Mouse (Mus musculus) forebrain, embryonic 16.5 days (tissue): ENCODE data around the gene Akt3. TPM values are rescaled to one million over a fixed set of nuclear protein-coding genes. Genes with fewer than 3 reads are reported as not detected.

Experiments
- ATAC-seq: fragments of 200-750 bp; cut with Nextera tagmentation; 2 replicates; pipeline ENCODE4 v1.8.0; 2017; ENCODE audit warnings: mild to moderate bottlenecking, moderate library complexity
- H3K27ac ChIP-seq: fragments of 300-500 bp; sonication (generic); 2 replicates; pipeline ENCODE4 v1.5.1; 2014; ENCODE audit warnings: low read length, control low read depth
- H3K27me3 ChIP-seq: fragments of 300-500 bp; sonication (generic); replicated peaks from 2 replicates; pipeline ENCODE4 v1.6.1; 2014; ENCODE audit warnings: low read length; ENCODE audit not compliant: control insufficient read depth, insufficient read depth
- H3K36me3 ChIP-seq: fragments of 300-500 bp; sonication (generic); 2 replicates; pipeline ENCODE4 v1.6.1; 2014; ENCODE audit not compliant: control insufficient read depth, insufficient read depth
- H3K4me1 ChIP-seq: fragments of 300-500 bp; sonication (generic); replicated peaks from 2 replicates; pipeline ENCODE4 v1.6.1; 2014; ENCODE audit warnings: low read length; ENCODE audit not compliant: control insufficient read depth, insufficient read depth
- H3K4me2 ChIP-seq: fragments of 300-500 bp; sonication (generic); 2 replicates; pipeline ENCODE4 v1.6.1; 2014; ENCODE audit warnings: mild to moderate bottlenecking, low read length, control low read depth
- H3K4me3 ChIP-seq: fragments of 300-500 bp; sonication (generic); replicated peaks from 2 replicates; pipeline ENCODE4 v1.5.1; 2014; ENCODE audit warnings: mild to moderate bottlenecking, low read length, control low read depth
- H3K9ac ChIP-seq: fragments of 300-500 bp; sonication (generic); replicated peaks from 2 replicates; pipeline ENCODE4 v1.6.1; 2014; ENCODE audit warnings: low read depth, low read length, control low read depth
- H3K9me3 ChIP-seq: fragments of 300-500 bp; sonication (generic); 2 replicates; pipeline ENCODE4 v1.6.1; 2016; ENCODE audit warnings: low read length; ENCODE audit not compliant: control insufficient read depth
- WGBS: fragments of 180-500 bp; shearing (Covaris S2); extraction: QIAGEN DNeasy Blood & Tissue Kit; methylation state at CpG from one replicate; pipeline ENCODE4 v1.1.7; 2014; 5-methylcytosine and 5-hydroxymethylcytosine counted together
- polyA plus RNA-seq: library from polyadenylated mRNA; unstranded; fragments of >200 nt; fragmentation: Nextera tagmentation; extraction: Ambion mirVana; gene quantifications from 2 replicates; pipeline ENCODE4 v1.2.1, GENCODE M21; 2015

Akt3 gene
- polyA plus RNA-seq, 1 experiment from 2014 or later: 40.6 TPM

DNA sequence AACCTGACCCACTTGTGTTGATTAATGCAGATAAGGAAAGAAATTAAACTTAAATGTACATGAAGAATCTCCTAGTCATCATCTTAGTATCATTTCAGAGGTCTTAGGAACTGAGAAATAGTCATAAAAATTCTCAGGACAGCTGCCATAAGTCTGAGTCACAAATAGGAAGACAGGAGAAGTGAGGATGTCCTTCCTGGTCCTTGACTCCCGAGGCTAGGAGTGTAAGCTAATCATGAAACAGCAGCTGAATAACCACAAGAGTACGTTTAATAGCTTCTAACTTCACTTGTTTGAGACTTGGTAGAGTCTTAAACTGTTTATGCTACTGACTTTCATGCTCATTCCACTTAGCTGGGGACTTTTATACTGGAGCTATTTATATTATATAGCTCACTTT, 229.0 kb downstream of the Akt3 start:
- Histone ChIP-seq H3K27me3 (no peaks in the 10 kb centered on the region), H3K4me3 (no peak overlapping the region), H3K4me2 (no peak overlapping the region), H3K9ac (no peak overlapping the region), H3K27ac (no peak overlapping the region), H3K9me3 (no peaks in the 10 kb centered on the region), H3K36me3 (peaks cover 3% of the 10 kb centered on the region; the same call in 1 of the 2 replicates), H3K4me1 (peaks cover 2% of the 10 kb centered on the region; the same call in 1 of the 2 replicates)
- no peak for ATAC-seq
- WGBS: 92% methylated on average over 2 of the region's 2 CpGs

DNA sequence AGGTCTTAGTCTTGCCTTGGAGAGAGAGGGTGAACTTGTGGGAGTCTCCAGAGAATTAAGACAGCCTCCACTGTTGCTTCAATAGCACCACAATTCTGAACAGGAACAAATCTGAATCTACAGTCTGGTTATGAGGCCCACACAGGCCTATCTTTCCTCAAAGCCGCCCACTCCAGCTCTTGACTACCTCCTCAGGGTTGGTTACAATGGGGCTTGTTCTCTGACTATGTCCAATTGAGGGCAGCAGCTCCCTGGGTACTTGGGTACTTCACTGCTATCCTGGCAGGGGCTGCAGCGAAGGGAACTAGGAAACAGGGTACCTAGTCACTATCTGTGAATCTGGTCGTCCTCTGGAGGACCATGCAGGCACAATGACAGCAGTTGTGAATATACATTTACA, 230.3 kb downstream of the Akt3 start:
- ATAC-seq: no peak
- Histone ChIP-seq H3K9me3 (no peaks in the 10 kb centered on the region), H3K36me3 (peaks cover 11% of the 10 kb centered on the region; the same call in 1 of the 2 replicates), H3K4me2 (no peak overlapping the region), H3K27ac (peak overlapping the region; percentile 31; the same call in 1 of the 2 replicates), H3K4me1 (peaks cover 1% of the 10 kb centered on the region; the same call in 1 of the 2 replicates), H3K27me3 (no peaks in the 10 kb centered on the region), H3K4me3 (no peak overlapping the region), H3K9ac (no peak overlapping the region)
- WGBS: 76% methylated on average over 3 of the region's 3 CpGs

DNA sequence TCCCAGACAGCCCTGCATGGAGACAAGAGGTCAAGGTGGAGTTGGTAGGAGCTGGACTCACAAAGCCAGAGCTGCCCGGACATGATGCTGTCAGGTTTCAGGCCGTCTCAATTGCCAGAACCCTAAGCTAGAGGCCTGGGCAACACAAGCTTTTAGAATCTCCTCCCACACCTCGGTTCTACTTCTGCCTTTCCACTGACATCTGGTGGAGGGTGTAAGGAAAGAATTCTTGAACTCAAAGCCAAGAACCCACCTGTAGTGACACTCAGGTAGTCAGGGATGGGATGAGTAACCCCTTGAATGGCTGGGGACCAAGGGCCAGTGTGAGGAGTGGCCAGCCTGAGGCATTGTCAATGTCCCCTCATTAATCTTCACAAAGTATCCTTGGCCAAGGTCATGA, 235.3 kb downstream of the Akt3 start:
- no peak overlapping the region for H3K4me3 ChIP-seq
- H3K4me2 ChIP-seq: no peak overlapping the region
- 66% methylated on average over 3 of the region's 3 CpGs for WGBS
- H3K9ac ChIP-seq: no peak overlapping the region
- no peak overlapping the region for H3K27ac ChIP-seq
- H3K4me1 ChIP-seq: no peaks in the 10 kb centered on the region; the same call in 1 of the 2 replicates
- no peaks in the 10 kb centered on the region for H3K9me3 ChIP-seq
- ATAC-seq: no peak
- H3K36me3 ChIP-seq: peaks cover 10% of the 10 kb centered on the region; the same call in 1 of the 2 replicates
- H3K27me3 ChIP-seq: no peaks in the 10 kb centered on the region

DNA sequence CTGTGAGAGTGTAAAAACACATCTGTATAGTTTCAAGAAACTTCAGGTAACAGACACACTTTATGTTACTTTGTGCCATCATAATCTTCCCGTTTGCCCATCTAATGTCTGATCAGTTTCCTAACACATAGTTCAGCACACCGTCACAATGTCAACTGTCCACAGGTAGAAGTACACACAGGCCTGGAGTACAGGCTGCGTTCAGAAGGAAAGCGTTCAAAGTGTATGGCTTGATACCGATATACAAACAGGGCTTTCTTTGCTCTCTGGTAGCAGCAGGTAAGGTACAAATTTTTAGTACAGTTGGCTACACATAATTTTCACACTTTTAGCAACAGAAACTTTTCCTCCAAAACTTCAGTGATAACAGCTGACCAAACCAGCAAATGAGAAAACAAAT, 238.3 kb downstream of the Akt3 start:
- no peak for ATAC-seq
- peaks cover 19% of the 10 kb centered on the region for H3K4me1 ChIP-seq
- no peak overlapping the region for H3K4me3 ChIP-seq
- no peak overlapping the region for H3K27ac ChIP-seq
- H3K36me3 ChIP-seq: peaks cover 10% of the 10 kb centered on the region; the same call in 1 of the 2 replicates
- H3K27me3 ChIP-seq: no peaks in the 10 kb centered on the region
- H3K9ac ChIP-seq: no peak overlapping the region
- H3K4me2 ChIP-seq: no peak overlapping the region
- H3K9me3 ChIP-seq: no peaks in the 10 kb centered on the region
- 94% methylated on average over 5 of the region's 5 CpGs for WGBS

DNA sequence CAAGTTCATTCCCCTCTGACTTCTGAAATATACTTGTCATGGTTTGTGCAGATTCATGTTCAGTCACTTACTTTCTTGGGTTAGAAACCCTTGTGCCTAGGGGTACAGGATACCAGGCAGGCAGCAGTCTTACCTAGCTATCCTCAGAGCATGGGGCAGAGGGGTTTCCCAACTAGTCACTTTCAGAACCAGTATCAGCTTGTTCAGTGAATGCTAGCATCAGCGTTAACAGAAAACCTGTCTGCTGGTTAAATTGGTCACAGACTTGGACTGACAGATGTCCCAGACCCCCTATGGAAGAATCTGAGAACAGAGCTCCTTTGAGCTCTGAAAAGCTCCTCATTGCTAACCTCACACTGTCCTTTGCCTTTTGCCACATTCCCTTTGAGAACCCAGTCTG, 239.3 kb downstream of the Akt3 start:
- Histone ChIP-seq H3K36me3 (peaks cover 7% of the 10 kb centered on the region; the same call in 1 of the 2 replicates), H3K4me1 (peaks cover 25% of the 10 kb centered on the region), H3K27ac (no peak overlapping the region), H3K9ac (no peak overlapping the region), H3K4me2 (no peak overlapping the region), H3K9me3 (no peaks in the 10 kb centered on the region), H3K27me3 (no peaks in the 10 kb centered on the region), H3K4me3 (no peak overlapping the region)
- WGBS: 78% methylated on average over 1 of the region's 1 CpGs
- ATAC-seq: no peak

DNA sequence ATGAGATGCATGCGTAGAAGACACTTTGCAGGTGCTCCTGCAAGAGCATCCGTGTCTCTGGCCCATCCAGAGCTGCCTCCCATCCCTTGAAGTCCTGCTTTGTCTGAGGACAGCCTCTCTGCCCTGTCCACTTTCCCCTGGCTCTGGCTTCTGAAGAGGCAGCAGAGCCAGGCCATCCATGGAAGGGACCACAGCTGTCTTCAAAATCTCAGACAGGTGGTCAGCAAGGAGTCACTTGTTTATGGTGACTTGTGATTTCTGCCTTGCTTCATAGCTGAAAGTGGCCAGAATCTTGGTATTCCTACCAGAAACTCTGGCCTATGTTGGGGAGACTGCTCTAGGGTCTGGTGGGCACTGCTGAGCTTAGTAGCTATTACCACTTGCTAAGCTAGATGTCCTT, 241.3 kb downstream of the Akt3 start:
- H3K4me3 ChIP-seq: no peak overlapping the region
- no peak overlapping the region for H3K4me2 ChIP-seq
- no peaks in the 10 kb centered on the region for H3K27me3 ChIP-seq
- peaks cover 25% of the 10 kb centered on the region for H3K4me1 ChIP-seq
- 83% methylated on average over 2 of the region's 2 CpGs for WGBS
- H3K36me3 ChIP-seq: no peaks in the 10 kb centered on the region; the same call in 1 of the 2 replicates
- H3K27ac ChIP-seq: peak overlapping the region; percentile 71
- ATAC-seq: no peak
- H3K9ac ChIP-seq: no peak overlapping the region
- no peaks in the 10 kb centered on the region for H3K9me3 ChIP-seq

DNA sequence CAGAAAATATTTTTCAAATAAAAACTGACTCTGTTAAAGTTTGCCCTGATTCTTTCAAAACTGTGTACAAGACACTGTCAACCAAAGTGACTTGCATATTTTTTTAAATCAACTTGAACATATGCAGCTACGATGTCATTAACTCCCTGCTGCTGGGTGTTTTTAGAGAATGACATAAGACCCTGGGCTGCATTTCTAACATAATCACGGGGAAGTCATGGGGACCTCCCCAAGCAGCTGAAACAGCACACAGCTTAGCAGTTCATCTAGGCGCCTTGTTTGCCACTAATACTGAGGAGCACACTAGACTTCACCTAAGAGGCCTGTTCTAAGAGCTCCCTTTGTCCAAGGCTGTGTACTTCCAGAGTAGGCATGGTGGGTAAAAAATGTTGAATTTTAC, 242.1 kb downstream of the Akt3 start:
- H3K4me2 ChIP-seq: no peak overlapping the region
- H3K9ac ChIP-seq: 0 out of 2 replicates have a peak overlapping the region, but pooled peaks have one; percentile 13
- peak overlapping the region; percentile 77 for H3K27ac ChIP-seq
- WGBS: 26% methylated on average over 3 of the region's 3 CpGs
- no peak overlapping the region for H3K4me3 ChIP-seq
- no peaks in the 10 kb centered on the region for H3K27me3 ChIP-seq
- H3K4me1 ChIP-seq: peaks cover 29% of the 10 kb centered on the region
- ATAC-seq: no peak
- H3K36me3 ChIP-seq: no peaks in the 10 kb centered on the region; the same call in 1 of the 2 replicates
- no peaks in the 10 kb centered on the region for H3K9me3 ChIP-seq

DNA sequence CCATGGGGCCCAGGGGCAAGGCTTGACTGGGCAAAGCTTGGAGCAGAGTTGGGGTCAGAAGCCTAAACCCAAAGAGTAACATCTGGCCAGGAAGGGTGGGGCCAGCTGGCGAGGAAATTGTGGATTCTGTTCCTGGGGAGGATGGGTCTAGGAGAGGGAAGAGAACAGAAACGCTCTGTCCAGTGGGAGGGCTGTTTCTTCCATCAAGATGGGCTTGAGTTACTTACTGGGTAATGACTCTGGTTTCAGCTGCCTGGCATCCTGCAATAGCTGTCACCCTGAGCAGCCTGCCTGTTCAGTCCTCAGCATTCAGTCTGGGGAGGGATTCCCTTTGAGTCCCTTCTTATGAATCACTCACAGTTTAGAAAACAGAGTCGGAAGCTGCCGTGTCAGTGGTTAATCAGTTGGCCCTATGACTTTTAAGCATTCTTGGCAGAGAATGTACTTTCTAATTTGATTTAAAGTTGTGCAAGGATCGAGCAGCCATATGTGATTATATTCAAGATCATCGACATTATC, 243.0 kb downstream of the Akt3 start:
- no peaks in the 10 kb centered on the region for H3K27me3 ChIP-seq
- H3K4me2 ChIP-seq: no peak overlapping the region
- 32% methylated on average over 6 of the region's 6 CpGs for WGBS
- H3K4me1 ChIP-seq: peaks cover 35% of the 10 kb centered on the region
- H3K4me3 ChIP-seq: no peak overlapping the region
- no peak overlapping the region for H3K9ac ChIP-seq
- H3K9me3 ChIP-seq: no peaks in the 10 kb centered on the region
- peak; percentile 41 for ATAC-seq
- H3K27ac ChIP-seq: peak overlapping the region; percentile 17
- no peaks in the 10 kb centered on the region; the same call in 1 of the 2 replicates for H3K36me3 ChIP-seq

DNA sequence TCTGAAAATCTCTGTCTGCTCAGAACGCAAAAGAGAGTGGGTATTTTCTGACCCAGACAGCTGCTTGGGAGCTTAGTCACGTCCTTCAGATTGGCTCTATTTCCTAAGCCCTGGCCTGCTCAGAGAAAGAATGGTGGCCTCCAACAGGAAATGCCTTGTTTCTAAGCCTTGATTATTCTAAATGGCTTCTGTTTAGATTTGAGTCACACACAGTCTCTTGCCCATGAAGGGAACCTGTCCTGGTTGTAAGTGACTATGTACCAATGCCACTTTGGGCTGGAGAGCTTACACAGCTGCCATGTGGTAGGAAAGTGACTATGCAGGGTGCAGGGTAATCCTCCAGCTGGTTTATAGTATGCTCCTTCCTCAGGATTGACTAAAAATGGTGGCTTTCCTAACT, 243.7 kb downstream of the Akt3 start:
- H3K27me3 ChIP-seq: no peaks in the 10 kb centered on the region
- no peak overlapping the region for H3K4me3 ChIP-seq
- no peak overlapping the region for H3K4me2 ChIP-seq
- peak overlapping the region; percentile 17 for H3K27ac ChIP-seq
- peaks cover 38% of the 10 kb centered on the region for H3K4me1 ChIP-seq
- WGBS: 39% methylated on average over 2 of the region's 2 CpGs
- peak; percentile 41 for ATAC-seq
- H3K36me3 ChIP-seq: no peaks in the 10 kb centered on the region; the same call in 1 of the 2 replicates
- no peak overlapping the region for H3K9ac ChIP-seq
- H3K9me3 ChIP-seq: no peaks in the 10 kb centered on the region
